Comparison of ENCODE assay signal across 9 mouse cellular contexts in the genomic region with DNA sequence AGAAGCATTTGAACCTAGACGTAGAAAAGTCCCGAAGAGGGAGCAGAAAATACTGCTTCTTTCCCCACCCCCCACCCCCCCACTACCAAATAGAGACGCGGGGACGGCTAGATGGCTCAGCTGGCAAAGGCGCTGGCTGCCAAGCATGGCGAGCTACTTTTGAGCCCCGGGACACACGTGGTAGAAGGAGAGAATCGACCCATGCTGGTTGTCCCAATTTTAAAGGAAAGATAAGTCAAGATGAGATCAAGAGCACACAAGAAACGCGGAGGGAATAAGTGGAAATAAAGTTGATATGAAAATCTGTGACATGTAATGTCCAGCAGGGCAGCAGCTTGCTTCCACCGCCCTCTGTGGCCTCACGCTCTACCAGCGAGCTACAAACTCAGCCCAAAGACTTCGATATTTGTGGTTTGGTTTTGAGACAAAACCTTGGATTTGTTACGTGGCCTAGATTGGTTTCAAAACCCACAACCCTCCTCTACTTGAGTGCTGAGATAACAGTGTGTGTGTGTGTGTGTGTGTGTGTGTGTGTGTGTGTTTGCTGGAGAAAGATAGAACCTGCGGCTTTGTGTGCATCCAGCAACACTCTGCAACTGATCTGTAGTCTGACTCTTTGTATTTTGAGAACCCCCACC. TPM values are rescaled to one million over a fixed set of nuclear protein-coding genes. Genes with fewer than 3 reads are reported as not detected.
DNase-seq lines count a peak whose midpoint lies in the region; ATAC-seq and TF ChIP-seq lines count a peak whose summit lies in the region.
"Had no signal": no experiment of that assay in that cellular context is flagged by ENCODE, and none has a peak within 500 bp of the region (broad histone marks: within the 10 kb centered on the region; RNA-seq: fewer than 3 reads in every experiment).

No protein-coding gene starts in this region.

- 55% methylated on average over 18 of the region's 18 CpGs for WGBS in heart, embryonic 15.5 days
- WGBS in heart, adult 2 months: 56% methylated on average over 18 of the region's 18 CpGs
- 52% methylated on average over 18 of the region's 18 CpGs for WGBS in hindbrain, postnatal 0 days

- no peak overlapping the region for H3K9ac ChIP-seq in heart, embryonic 15.5 days
- H3K9ac ChIP-seq in heart, adult 2 months (ENCODE audit: low read depth, low read length): no peak overlapping the region
- no peak overlapping the region for H3K9ac ChIP-seq in hindbrain, postnatal 0 days (replicated peaks; ENCODE audit: low read length)
- H3K9ac ChIP-seq: liver, embryonic 15.5 days had no signal

- no peak for TF ChIP-seq EP300 in heart, adult 2 months (IDR thresholded peaks at IDR 0.05; ENCODE audit: insufficient read depth, low read depth, low read length)

- no peak overlapping the region for H3K4me3 ChIP-seq in heart, embryonic 15.5 days
- no peak overlapping the region for H3K4me3 ChIP-seq in heart, adult 2 months
- H3K4me3 ChIP-seq in hindbrain, postnatal 0 days (ENCODE audit: low read length): 0 out of 2 replicates have a peak overlapping the region, but pooled peaks have one; percentile 9
- H3K4me3 ChIP-seq: liver, embryonic 15.5 days had no signal

- H3K27me3 ChIP-seq in heart, embryonic 15.5 days: peaks cover 17% of the 10 kb centered on the region
- no peaks in the 10 kb centered on the region for H3K27me3 ChIP-seq in heart, adult 2 months (ENCODE audit: control insufficient read depth, insufficient read depth, low read length)
- no peaks in the 10 kb centered on the region for H3K27me3 ChIP-seq in hindbrain, postnatal 0 days (ENCODE audit: insufficient read depth, low read length)

- peaks cover 34% of the 10 kb centered on the region for H3K4me1 ChIP-seq in heart, embryonic 15.5 days (replicated peaks)
- H3K4me1 ChIP-seq in heart, adult 2 months (ENCODE audit: control insufficient read depth, insufficient read depth, low read length): peaks cover 2% of the 10 kb centered on the region
- peaks cover 16% of the 10 kb centered on the region for H3K4me1 ChIP-seq in hindbrain, postnatal 0 days (ENCODE audit: insufficient read depth, low read length)

- TF ChIP-seq CTCF in heart, adult 2 months (IDR thresholded peaks at IDR 0.05): no peak
- TF ChIP-seq CTCF in hindbrain, postnatal 0 days (IDR thresholded peaks at IDR 0.05; ENCODE audit: low read depth): peak; percentile 5; the same call in 1 of the 2 replicates

- ATAC-seq in heart, embryonic 15.5 days (replicated peaks; ENCODE audit: insufficient number of reproducible peaks, insufficient read depth, low FRiP score, low read depth): 0 out of 2 replicates have a peak, but pooled peaks have one; percentile 3
- peak; percentile 6 for ATAC-seq in CD4-positive, CD25-positive, alpha-beta regulatory T cell, adult 4 months
- ATAC-seq in hindbrain, postnatal 0 days: no peak

- H3K36me3 ChIP-seq in heart, embryonic 15.5 days: no peaks in the 10 kb centered on the region
- no peaks in the 10 kb centered on the region for H3K36me3 ChIP-seq in heart, adult 2 months (ENCODE audit: control insufficient read depth, insufficient read depth, low read length)
- H3K36me3 ChIP-seq in hindbrain, postnatal 0 days (ENCODE audit: insufficient read depth, low read length): no peaks in the 10 kb centered on the region
- H3K36me3 ChIP-seq: liver, embryonic 15.5 days had no signal

- H3K9me3 ChIP-seq in heart, embryonic 15.5 days (replicated peaks): no peaks in the 10 kb centered on the region
- H3K9me3 ChIP-seq in hindbrain, postnatal 0 days (ENCODE audit: low read length): no peaks in the 10 kb centered on the region
- H3K9me3 ChIP-seq: liver, embryonic 15.5 days had no signal

- DNase-seq in heart, adult 2 months: no peak
- peak; percentile 73 for DNase-seq in CD4-positive helper T cell, adult 2 months (ENCODE audit: low read depth, low spot score)
- peak; percentile 7 for DNase-seq in hindbrain, postnatal 0 days (ENCODE audit: low spot score)
- DNase-seq in frontal cortex, postnatal 25 days (ENCODE audit: low spot score in 2 of 2): no peak
- no peak for DNase-seq in embryo, embryonic 10.5 days (ENCODE audit: low spot score)

- H3K79me2 ChIP-seq in heart, adult 2 months (replicated peaks; ENCODE audit: control insufficient read depth, insufficient read depth, low read length): no peaks in the 10 kb centered on the region

- peak overlapping the region; percentile 26 for H3K4me2 ChIP-seq in heart, embryonic 15.5 days
- H3K4me2 ChIP-seq in hindbrain, postnatal 0 days (ENCODE audit: low read depth, low read length): peak overlapping the region; percentile 48
- H3K4me2 ChIP-seq: liver, embryonic 15.5 days had no signal

- intact Hi-C loops in heart, adult 2 months (cut with DNase I): no loop called here

- TF ChIP-seq POLR2A in heart, adult 2 months (IDR thresholded peaks at IDR 0.05; ENCODE audit: insufficient read depth, low read depth, low read length): no peak

- peak overlapping the region; percentile 83 for H3K27ac ChIP-seq in heart, embryonic 15.5 days
- no peak overlapping the region for H3K27ac ChIP-seq in heart, adult 2 months
- 0 out of 2 replicates have a peak overlapping the region, but pooled peaks have one; percentile 51 for H3K27ac ChIP-seq in hindbrain, postnatal 0 days
- H3K27ac ChIP-seq: liver, embryonic 15.5 days had no signal

RNA-seq across cellular contexts. Expression of a gene that starts 9.0 kb away (rescaled TPM):
- polyA plus RNA-seq in heart, embryonic 15.5 days (2015; fragmentation: Nextera tagmentation; extraction: Ambion mirVana): 14.4 and 17.5 TPM in 2 replicates
- total RNA-seq in heart, adult 2 months (2021): 10 to 100 TPM; 12.5 TPM
- 17.4 and 17.9 TPM in 2 replicates for polyA plus RNA-seq in heart, adult 2 months (2012; rRNA removed)
- polyA plus RNA-seq in CD4-positive, CD25-positive, alpha-beta regulatory T cell, adult 4 months (2017; shearing (Covaris generic)): 1 to 10 TPM; 2.4 to 5.1 TPM
- total RNA-seq in hindbrain, postnatal 0 days (2014; rRNA removed): 12.9 and 14.7 TPM in 2 replicates
- polyA plus RNA-seq in hindbrain, postnatal 0 days (2015; fragmentation: Nextera tagmentation; extraction: Ambion mirVana): 17.8 and 19.3 TPM in 2 replicates

RNA-seq across cellular contexts. Expression of a gene that starts 11.2 kb away (rescaled TPM):
- 5.1 TPM in 1 of 2 replicates, not detected in the other for polyA plus RNA-seq in heart, embryonic 15.5 days (2015; fragmentation: Nextera tagmentation; extraction: Ambion mirVana)
- total RNA-seq in heart, adult 2 months (2021): under 1 TPM; 0.55 to 0.63 TPM
- polyA plus RNA-seq in heart, adult 2 months (2012; rRNA removed): 0.31 and 0.41 TPM in 2 replicates
- not detected for polyA plus RNA-seq in CD4-positive, CD25-positive, alpha-beta regulatory T cell, adult 4 months (2017; shearing (Covaris generic))
- 1.8 TPM in 1 of 2 replicates, not detected in the other for total RNA-seq in hindbrain, postnatal 0 days (2014; rRNA removed)
- polyA plus RNA-seq in hindbrain, postnatal 0 days (2015; fragmentation: Nextera tagmentation; extraction: Ambion mirVana): 0.79 TPM in 1 of 2 replicates, not detected in the other

RNA-seq across cellular contexts. Expression of a gene that starts 18.1 kb away (rescaled TPM):
- 6.1 and 18.8 TPM in 2 replicates for polyA plus RNA-seq in heart, embryonic 15.5 days (2015; fragmentation: Nextera tagmentation; extraction: Ambion mirVana)
- under 1 TPM; 0.26 to 0.50 TPM for total RNA-seq in heart, adult 2 months (2021)
- polyA plus RNA-seq in heart, adult 2 months (2012; rRNA removed): 5.3 and 5.6 TPM in 2 replicates
- 10 to 100 TPM in 1 of 2 experiments, 1 to 10 TPM in 1; 9.2 to 16.8 TPM for polyA plus RNA-seq in CD4-positive, CD25-positive, alpha-beta regulatory T cell, adult 4 months (2017; shearing (Covaris generic))
- 13.2 and 16.5 TPM in 2 replicates for total RNA-seq in hindbrain, postnatal 0 days (2014; rRNA removed)
- 11.4 and 12.6 TPM in 2 replicates for polyA plus RNA-seq in hindbrain, postnatal 0 days (2015; fragmentation: Nextera tagmentation; extraction: Ambion mirVana)

RNA-seq across cellular contexts. Expression of a gene that starts 24.2 kb away (rescaled TPM):
- polyA plus RNA-seq in heart, embryonic 15.5 days (2015; fragmentation: Nextera tagmentation; extraction: Ambion mirVana): 57.4 and 64.4 TPM in 2 replicates
- total RNA-seq in heart, adult 2 months (2021): 10 to 100 TPM; 24.0 to 29.5 TPM
- 59.6 and 61.7 TPM in 2 replicates for polyA plus RNA-seq in heart, adult 2 months (2012; rRNA removed)
- polyA plus RNA-seq in CD4-positive, CD25-positive, alpha-beta regulatory T cell, adult 4 months (2017; shearing (Covaris generic)): 100 to 1,000 TPM; 179 to 205 TPM
- total RNA-seq in hindbrain, postnatal 0 days (2014; rRNA removed): 75.4 and 116 TPM in 2 replicates
- 129 and 131 TPM in 2 replicates for polyA plus RNA-seq in hindbrain, postnatal 0 days (2015; fragmentation: Nextera tagmentation; extraction: Ambion mirVana)

RNA-seq across cellular contexts. Expression of a gene that starts 29.8 kb away (rescaled TPM):
- polyA plus RNA-seq in heart, embryonic 15.5 days (2015; fragmentation: Nextera tagmentation; extraction: Ambion mirVana): 1.4 and 2.1 TPM in 2 replicates
- total RNA-seq in heart, adult 2 months (2021): 1 to 10 TPM; 1.1 to 1.3 TPM
- 1.4 and 1.9 TPM in 2 replicates for polyA plus RNA-seq in heart, adult 2 months (2012; rRNA removed)
- not detected for polyA plus RNA-seq in CD4-positive, CD25-positive, alpha-beta regulatory T cell, adult 4 months (2017; shearing (Covaris generic))
- 45.9 and 47.4 TPM in 2 replicates for total RNA-seq in hindbrain, postnatal 0 days (2014; rRNA removed)
- 17.5 and 18.1 TPM in 2 replicates for polyA plus RNA-seq in hindbrain, postnatal 0 days (2015; fragmentation: Nextera tagmentation; extraction: Ambion mirVana)
- total RNA-seq: hematopoietic stem cell, adult 5-6 weeks had no signal

Comparison
In these comparisons a context has a peak if more than half of its experiments do, and no peak if none do; other contexts are left out.
1. DNase-seq: peak in CD4-positive helper T cell, adult 2 months (single experiment) and hindbrain, postnatal 0 days (single experiment); none in heart, adult 2 months (0 of 2), frontal cortex, postnatal 25 days (0 of 2) and embryo, embryonic 10.5 days (single experiment).